Mouse (Mus musculus): Measurements from ENCODE around the gene Itgb6. TPM values are rescaled to one million over a fixed set of nuclear protein-coding genes. Genes with fewer than 3 reads are reported as not detected.

The Itgb6 gene
- polyA plus RNA-seq, 1 experiment, result not detected

GRCm38 (mm10) chr2:60688944-60689615 lies 33.4 kb downstream of the Itgb6 start:
- peaks cover 6% of the 10 kb centered on the region for H3K4me1 ChIP-seq
- 0 out of 2 replicates have a peak, but pooled peaks cover 6% of the 10 kb centered on the region for H3K9me3 ChIP-seq
- H3K4me3 ChIP-seq (replicated peaks), result no peak overlapping the region
- peaks cover 6% of the 10 kb centered on the region for H3K27me3 ChIP-seq (replicated peaks)
- no peaks in the 10 kb centered on the region for H3K36me3 ChIP-seq (replicated peaks; ENCODE audit: low read length)
- TF ChIP-seq FLI1 (IDR thresholded peaks at IDR 0.05; ENCODE audit: low read length), result no peak
- TF ChIP-seq GATA1 (IDR thresholded peaks at IDR 0.05; ENCODE audit: borderline replicate concordance, low read length), result no peak

- Histone ChIP-seq H3K36me3 (replicated peaks; ENCODE audit: low read length) (no peaks in the 10 kb centered on the region), H3K9me3 (0 out of 2 replicates have a peak, but pooled peaks cover 3% of the 10 kb centered on the region), H3K27me3 (replicated peaks) (peaks cover 6% of the 10 kb centered on the region), H3K4me3 (replicated peaks) (no peak overlapping the region), H3K4me1 (peaks cover 6% of the 10 kb centered on the region)
- TF ChIP-seq GATA1 (IDR thresholded peaks at IDR 0.05; ENCODE audit: borderline replicate concordance, low read length) (no peak), FLI1 (IDR thresholded peaks at IDR 0.05; ENCODE audit: low read length) (no peak)
Measured at GRCm38 (mm10) chr2:60688150-60688549, 34.3 kb downstream of the Itgb6 start.

GRCm38 (mm10) chr2:60685973-60686372 lies 36.5 kb downstream of the Itgb6 start:
- Histone ChIP-seq H3K36me3 (replicated peaks; ENCODE audit: low read length) (no peaks in the 10 kb centered on the region), H3K27me3 (replicated peaks) (peaks cover 6% of the 10 kb centered on the region), H3K9me3 (no peaks in the 10 kb centered on the region), H3K4me3 (replicated peaks) (no peak overlapping the region), H3K4me1 (peaks cover 6% of the 10 kb centered on the region)
- no peak for TF ChIP-seq FLI1 (IDR thresholded peaks at IDR 0.05; ENCODE audit: low read length)

GRCm38 (mm10) chr2:60684168-60684567 lies 38.3 kb downstream of the Itgb6 start:
- no peak for TF ChIP-seq GATA1 (IDR thresholded peaks at IDR 0.05; ENCODE audit: borderline replicate concordance, low read length)
- no peak for TF ChIP-seq FLI1 (IDR thresholded peaks at IDR 0.05; ENCODE audit: low read length)

GRCm38 (mm10) chr2:60682554-60682953 lies 39.9 kb downstream of the Itgb6 start:
- Histone ChIP-seq H3K36me3 (replicated peaks; ENCODE audit: low read length) (no peaks in the 10 kb centered on the region), H3K4me1 (no peaks in the 10 kb centered on the region), H3K4me3 (replicated peaks) (no peak overlapping the region), H3K9me3 (no peaks in the 10 kb centered on the region), H3K27me3 (replicated peaks) (peaks cover 2% of the 10 kb centered on the region)
- no peak for TF ChIP-seq GATA1 (IDR thresholded peaks at IDR 0.05; ENCODE audit: borderline replicate concordance, low read length)
- TF ChIP-seq FLI1 (IDR thresholded peaks at IDR 0.05; ENCODE audit: low read length), result no peak

More at GRCm38 (mm10) chr2:60684168-60684567, 38.3 kb downstream of the Itgb6 start:
- H3K4me1 ChIP-seq, result peaks cover 5% of the 10 kb centered on the region
- no peaks in the 10 kb centered on the region for H3K9me3 ChIP-seq
- peaks cover 6% of the 10 kb centered on the region for H3K27me3 ChIP-seq (replicated peaks)
- H3K4me3 ChIP-seq (replicated peaks), result no peak overlapping the region
- no peaks in the 10 kb centered on the region for H3K36me3 ChIP-seq (replicated peaks; ENCODE audit: low read length)

GRCm38 (mm10) chr2:60674413-60674812 lies 48.0 kb downstream of the Itgb6 start:
- no peak overlapping the region for H3K4me3 ChIP-seq (replicated peaks)
- H3K9me3 ChIP-seq, result no peaks in the 10 kb centered on the region
- H3K4me1 ChIP-seq, result no peaks in the 10 kb centered on the region
- H3K36me3 ChIP-seq (replicated peaks; ENCODE audit: low read length), result no peaks in the 10 kb centered on the region
- TF ChIP-seq GATA1 (IDR thresholded peaks at IDR 0.05; ENCODE audit: borderline replicate concordance, low read length) (no peak), FLI1 (IDR thresholded peaks at IDR 0.05; ENCODE audit: low read length) (no peak)
- H3K27me3 ChIP-seq (replicated peaks), result peaks cover 1% of the 10 kb centered on the region

GRCm38 (mm10) chr2:60672973-60673954 lies 49.2 kb downstream of the Itgb6 start:
- no peaks in the 10 kb centered on the region for H3K9me3 ChIP-seq

GRCm38 (mm10) chr2:60671215-60671614 lies 51.2 kb downstream of the Itgb6 start:
- Histone ChIP-seq H3K4me3 (replicated peaks) (no peak overlapping the region), H3K9me3 (no peaks in the 10 kb centered on the region), H3K27me3 (replicated peaks) (no peaks in the 10 kb centered on the region), H3K36me3 (replicated peaks; ENCODE audit: low read length) (no peaks in the 10 kb centered on the region), H3K4me1 (no peaks in the 10 kb centered on the region)
- TF ChIP-seq FLI1 (IDR thresholded peaks at IDR 0.05; ENCODE audit: low read length), result no peak
- no peak for TF ChIP-seq GATA1 (IDR thresholded peaks at IDR 0.05; ENCODE audit: borderline replicate concordance, low read length)

More at GRCm38 (mm10) chr2:60672973-60673954, 49.2 kb downstream of the Itgb6 start:
- Histone ChIP-seq H3K36me3 (replicated peaks; ENCODE audit: low read length) (no peaks in the 10 kb centered on the region), H3K27me3 (replicated peaks) (no peaks in the 10 kb centered on the region), H3K4me1 (no peaks in the 10 kb centered on the region), H3K4me3 (replicated peaks) (no peak overlapping the region)
- TF ChIP-seq FLI1 (IDR thresholded peaks at IDR 0.05; ENCODE audit: low read length) (no peak), GATA1 (IDR thresholded peaks at IDR 0.05; ENCODE audit: borderline replicate concordance, low read length) (no peak)

- H3K36me3 ChIP-seq (replicated peaks; ENCODE audit: low read length), result no peaks in the 10 kb centered on the region
- no peaks in the 10 kb centered on the region for H3K9me3 ChIP-seq
- TF ChIP-seq GATA1 (IDR thresholded peaks at IDR 0.05; ENCODE audit: borderline replicate concordance, low read length) (no peak), FLI1 (IDR thresholded peaks at IDR 0.05; ENCODE audit: low read length) (no peak)
- no peaks in the 10 kb centered on the region for H3K27me3 ChIP-seq (replicated peaks)
- H3K4me3 ChIP-seq (replicated peaks), result no peak overlapping the region
- no peaks in the 10 kb centered on the region for H3K4me1 ChIP-seq
Measured at GRCm38 (mm10) chr2:60663071-60663470, 59.4 kb downstream of the Itgb6 start.

- no peaks in the 10 kb centered on the region for H3K9me3 ChIP-seq
- TF ChIP-seq FLI1 (IDR thresholded peaks at IDR 0.05; ENCODE audit: low read length), result no peak
- no peak overlapping the region for H3K4me3 ChIP-seq (replicated peaks)
- no peaks in the 10 kb centered on the region for H3K36me3 ChIP-seq (replicated peaks; ENCODE audit: low read length)
- H3K27me3 ChIP-seq (replicated peaks), result no peaks in the 10 kb centered on the region
- no peaks in the 10 kb centered on the region for H3K4me1 ChIP-seq
Measured at GRCm38 (mm10) chr2:60659993-60660392, 62.5 kb downstream of the Itgb6 start.

All from megakaryocyte, embryonic 14.5 days (primary cell).